Mouse (Mus musculus): ENCODE results near the gene Arglu1.
A peak's percentile ranks its signal among the peaks of the same experiment; 100 is the strongest.

Arglu1 gene

GRCm38 (mm10) chr8:8622031-8622430 lies 68.3 kb downstream of the Arglu1 start:
- peaks cover 36% of the 10 kb centered on the region for H3K27me3 ChIP-seq (ENCODE audit: insufficient read depth, low read length)
- H3K9me3 ChIP-seq (ENCODE audit: low read length): no peaks in the 10 kb centered on the region
- 0 out of 2 replicates have a peak, but pooled peaks cover 3% of the 10 kb centered on the region for H3K36me3 ChIP-seq (ENCODE audit: insufficient read depth, low read length)
- peaks cover 48% of the 10 kb centered on the region for H3K4me1 ChIP-seq (replicated peaks; ENCODE audit: low read depth, low read length)
- no peak overlapping the region for H3K4me3 ChIP-seq (replicated peaks; ENCODE audit: low read length)
- TF ChIP-seq CTCF (conservative IDR thresholded peaks at IDR 0.05; ENCODE audit: low read length): no peak
- TF ChIP-seq NANOG (IDR thresholded peaks at IDR 0.05; ENCODE audit: borderline replicate concordance, low read length): no peak
- no peak for TF ChIP-seq POU5F1 (IDR thresholded peaks at IDR 0.05; ENCODE audit: borderline replicate concordance, low read length)

DNA sequence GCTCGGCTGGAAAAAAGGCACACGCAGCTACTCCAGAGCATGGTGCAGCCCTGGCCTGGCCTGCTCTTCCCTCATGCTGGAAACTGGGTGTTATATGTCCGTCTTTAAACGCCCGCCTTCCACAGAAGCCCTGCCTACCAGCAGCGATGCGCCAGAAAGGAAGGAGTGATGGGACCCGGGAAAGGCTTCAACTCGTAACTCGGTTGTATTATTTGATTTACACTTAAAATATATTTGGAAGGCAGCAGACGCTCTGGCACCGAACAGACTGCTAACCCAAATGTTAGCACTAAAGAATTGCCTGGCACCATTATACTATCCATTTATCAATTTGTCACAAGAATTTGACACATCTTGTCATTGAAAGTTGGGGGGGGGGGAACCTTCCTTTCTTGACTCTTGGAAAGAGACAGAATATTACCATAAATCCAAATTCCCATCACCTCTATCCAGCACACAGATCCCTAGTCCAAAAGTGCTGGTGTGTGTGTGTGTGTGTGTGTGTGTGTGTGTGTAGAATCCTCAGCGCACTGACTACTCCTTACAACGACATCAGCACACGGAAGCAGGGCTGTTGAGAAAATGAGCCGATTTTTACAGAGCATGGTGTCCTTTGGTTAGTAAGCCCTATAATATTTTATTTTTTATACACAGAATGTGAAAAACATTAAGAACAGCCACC lies 68.9 kb downstream of the Arglu1 start:
- Histone ChIP-seq H3K4me3 (replicated peaks; ENCODE audit: low read length) (peak overlapping the region; percentile 68), H3K27me3 (ENCODE audit: insufficient read depth, low read length) (peaks cover 36% of the 10 kb centered on the region), H3K9me3 (ENCODE audit: low read length) (no peaks in the 10 kb centered on the region), H3K4me1 (replicated peaks; ENCODE audit: low read depth, low read length) (peaks cover 49% of the 10 kb centered on the region), H3K36me3 (ENCODE audit: insufficient read depth, low read length) (0 out of 2 replicates have a peak, but pooled peaks cover 3% of the 10 kb centered on the region)
- no peak for TF ChIP-seq CTCF (conservative IDR thresholded peaks at IDR 0.05; ENCODE audit: low read length)
- no peak for TF ChIP-seq POU5F1 (IDR thresholded peaks at IDR 0.05; ENCODE audit: borderline replicate concordance, low read length)
- TF ChIP-seq NANOG (IDR thresholded peaks at IDR 0.05; ENCODE audit: borderline replicate concordance, low read length): no peak

DNA sequence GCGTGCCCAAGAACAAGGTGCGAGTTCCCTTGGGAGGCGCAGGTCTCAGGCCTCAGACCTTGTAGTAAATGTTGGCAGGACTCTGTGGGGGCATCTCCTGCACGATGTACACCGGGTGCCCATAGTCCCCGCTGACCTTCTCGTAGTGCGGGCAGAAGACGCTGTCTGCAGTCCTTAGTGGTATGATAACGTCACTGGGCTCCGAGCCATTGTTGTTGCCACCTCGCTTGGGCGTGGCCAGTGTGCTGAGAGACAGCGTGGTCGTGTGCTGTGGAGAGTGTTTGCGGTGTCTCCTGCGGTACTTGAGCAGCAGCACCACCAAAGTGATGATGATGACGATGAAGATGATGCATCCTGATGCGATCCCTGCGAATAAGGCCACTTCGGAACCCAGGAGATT lies 69.8 kb downstream of the Arglu1 start:
- H3K4me3 ChIP-seq (replicated peaks; ENCODE audit: low read length): peak overlapping the region; percentile 68
- H3K27me3 ChIP-seq (ENCODE audit: insufficient read depth, low read length): peaks cover 36% of the 10 kb centered on the region
- TF ChIP-seq POU5F1 (IDR thresholded peaks at IDR 0.05; ENCODE audit: borderline replicate concordance, low read length) (no peak), CTCF (conservative IDR thresholded peaks at IDR 0.05; ENCODE audit: low read length) (no peak), NANOG (IDR thresholded peaks at IDR 0.05; ENCODE audit: borderline replicate concordance, low read length) (no peak)

DNA sequence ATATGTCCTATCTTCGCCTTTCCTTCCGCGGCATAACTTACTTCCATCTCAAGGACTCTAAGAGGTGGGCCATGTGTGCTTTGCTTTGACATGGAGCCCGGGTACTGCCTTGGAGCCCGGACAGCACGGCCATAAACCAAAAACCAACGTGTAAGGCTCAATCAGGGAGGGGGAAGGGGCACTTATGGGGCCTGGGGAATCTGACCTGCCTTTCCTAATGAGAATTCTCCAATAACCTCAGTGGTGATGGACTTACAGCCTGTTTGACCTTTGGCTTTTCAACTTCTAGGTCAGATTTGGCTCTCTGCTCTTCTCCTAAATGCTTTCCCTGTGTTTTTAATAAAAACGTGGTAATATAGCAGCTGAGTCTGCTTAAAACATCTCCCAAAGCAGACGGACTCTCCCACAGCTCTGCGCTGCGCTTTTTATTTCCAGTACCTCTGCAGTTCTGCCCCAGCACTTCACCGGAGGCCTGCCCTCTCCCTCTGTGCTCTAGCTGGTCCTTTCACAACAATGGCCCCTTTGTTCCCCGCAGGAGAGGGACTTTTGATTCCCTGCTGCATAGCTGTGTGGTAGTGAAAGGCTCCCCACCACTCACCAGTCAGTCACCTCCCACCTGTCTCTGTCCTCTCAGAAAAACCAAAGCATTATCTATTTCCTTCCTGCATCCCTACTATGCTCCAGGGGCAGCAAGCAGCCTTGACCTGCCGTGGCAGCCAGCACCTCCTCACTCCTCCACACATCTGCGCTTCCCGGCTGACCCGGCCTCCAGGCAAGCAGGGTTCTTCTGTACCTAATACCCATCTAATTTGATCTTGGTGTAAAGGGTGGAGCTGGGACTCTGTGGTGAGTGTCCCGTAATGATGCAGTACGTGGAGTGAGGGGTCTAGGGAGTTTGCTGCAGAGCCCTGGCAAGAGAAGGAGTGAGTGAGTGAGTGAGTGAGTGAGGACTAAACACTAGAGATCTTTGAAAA lies 70.8 kb downstream of the Arglu1 start:
- Histone ChIP-seq H3K4me1 (replicated peaks; ENCODE audit: low read depth, low read length) (peaks cover 45% of the 10 kb centered on the region), H3K27me3 (ENCODE audit: insufficient read depth, low read length) (peaks cover 36% of the 10 kb centered on the region), H3K9me3 (ENCODE audit: low read length) (no peaks in the 10 kb centered on the region), H3K36me3 (ENCODE audit: insufficient read depth, low read length) (0 out of 2 replicates have a peak, but pooled peaks cover 3% of the 10 kb centered on the region), H3K4me3 (replicated peaks; ENCODE audit: low read length) (peak overlapping the region; percentile 68)
- TF ChIP-seq NANOG (IDR thresholded peaks at IDR 0.05; ENCODE audit: borderline replicate concordance, low read length) (no peak), POU5F1 (IDR thresholded peaks at IDR 0.05; ENCODE audit: borderline replicate concordance, low read length) (no peak), CTCF (conservative IDR thresholded peaks at IDR 0.05; ENCODE audit: low read length) (no peak)

More for the DNA sequence above, 69.8 kb downstream of the Arglu1 start:
- no peaks in the 10 kb centered on the region for H3K9me3 ChIP-seq (ENCODE audit: low read length)
- peaks cover 51% of the 10 kb centered on the region for H3K4me1 ChIP-seq (replicated peaks; ENCODE audit: low read depth, low read length)
- H3K36me3 ChIP-seq (ENCODE audit: insufficient read depth, low read length): 0 out of 2 replicates have a peak, but pooled peaks cover 3% of the 10 kb centered on the region

Data from E14TG2a.4 (cell line).